Mouse (Mus musculus) kidney, postnatal 4 days (tissue): ENCODE data around the gene Gm20388.

ENCODE experiments used
- DNase-seq, 2 experiments: peaks; one replicate each; pipeline ENCODE4 v3.0.0; 2021; ENCODE audit warnings: mixed read lengths in 2 of 2

Gm20388 gene

GRCm38 (mm10) chr8:120234866-120235265 is 324.2 kb downstream of the Gm20388 start:
- DNase-seq, result no peak

DNA sequence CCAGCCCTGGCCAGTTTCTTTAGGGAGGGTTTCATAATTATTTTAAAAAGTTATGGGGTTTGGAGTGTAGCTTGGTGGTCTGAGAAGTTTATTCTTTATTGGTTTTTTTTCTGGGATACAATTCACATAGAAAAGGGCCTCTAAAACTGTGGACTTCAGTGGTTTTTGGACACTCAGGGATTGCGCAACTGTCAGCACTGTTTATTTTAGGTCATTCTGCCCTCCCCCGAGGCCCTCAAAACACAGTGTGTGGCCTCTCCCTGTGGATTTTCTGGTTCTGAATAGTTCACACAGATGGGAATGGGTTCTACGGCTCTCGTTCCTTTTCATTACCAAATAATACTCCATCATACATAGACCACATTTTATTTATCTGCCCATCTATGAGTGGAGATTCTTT is 332.6 kb downstream of the Gm20388 start:
- no peak for DNase-seq

- DNase-seq, result no peak
These were observed 333.3 kb downstream of the Gm20388 start for GRCm38 (mm10) chr8:120243916-120244451.

GRCm38 (mm10) chr8:120244553-120244952 is 333.9 kb downstream of the Gm20388 start:
- peak in 1 of 2 experiments; percentile 17 for DNase-seq

DNA sequence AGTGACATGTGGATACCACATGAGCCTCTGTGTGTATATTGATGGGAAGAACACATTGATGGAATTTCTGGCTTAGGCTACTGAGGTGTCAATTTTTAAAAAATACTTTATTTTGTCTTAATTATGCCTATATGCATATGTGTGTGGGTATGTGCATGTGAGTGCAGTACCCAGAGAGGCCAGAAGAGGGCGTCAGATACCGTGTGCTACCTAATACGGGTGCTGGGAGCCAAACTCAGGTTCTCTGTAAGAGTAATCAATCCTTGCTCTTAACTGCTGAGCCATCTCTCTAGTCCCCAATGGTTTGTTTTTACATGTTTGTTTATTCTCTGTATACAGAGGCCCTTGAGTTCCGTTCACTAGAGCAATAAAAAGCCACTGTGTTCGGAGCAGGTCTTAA is 337.0 kb downstream of the Gm20388 start:
- DNase-seq, result no peak

DNA sequence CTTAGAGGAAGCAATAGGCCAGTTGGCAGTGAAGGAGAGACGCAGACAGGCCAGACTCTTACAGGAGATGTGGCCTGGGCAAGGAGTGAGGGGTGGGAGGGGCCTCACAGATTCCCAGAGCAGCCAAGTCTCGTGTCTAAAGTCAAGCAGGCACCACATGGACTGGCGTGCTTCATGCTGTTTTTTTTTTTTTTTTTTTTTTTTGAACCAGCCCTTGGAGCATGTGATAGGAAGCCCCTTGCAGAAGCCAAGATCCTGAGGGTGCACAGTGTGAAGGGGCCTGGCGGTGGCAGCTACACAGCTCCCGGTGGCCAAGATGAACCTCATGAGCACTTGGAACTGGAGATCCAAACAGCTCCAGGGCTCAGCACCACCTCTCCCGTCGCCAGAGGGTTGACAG is 337.4 kb downstream of the Gm20388 start:
- no peak for DNase-seq

GRCm38 (mm10) chr8:120248451-120248850 is 337.8 kb downstream of the Gm20388 start:
- DNase-seq, result no peak

- no peak for DNase-seq
These were observed 339.2 kb downstream of the Gm20388 start for GRCm38 (mm10) chr8:120249800-120250336.

DNA sequence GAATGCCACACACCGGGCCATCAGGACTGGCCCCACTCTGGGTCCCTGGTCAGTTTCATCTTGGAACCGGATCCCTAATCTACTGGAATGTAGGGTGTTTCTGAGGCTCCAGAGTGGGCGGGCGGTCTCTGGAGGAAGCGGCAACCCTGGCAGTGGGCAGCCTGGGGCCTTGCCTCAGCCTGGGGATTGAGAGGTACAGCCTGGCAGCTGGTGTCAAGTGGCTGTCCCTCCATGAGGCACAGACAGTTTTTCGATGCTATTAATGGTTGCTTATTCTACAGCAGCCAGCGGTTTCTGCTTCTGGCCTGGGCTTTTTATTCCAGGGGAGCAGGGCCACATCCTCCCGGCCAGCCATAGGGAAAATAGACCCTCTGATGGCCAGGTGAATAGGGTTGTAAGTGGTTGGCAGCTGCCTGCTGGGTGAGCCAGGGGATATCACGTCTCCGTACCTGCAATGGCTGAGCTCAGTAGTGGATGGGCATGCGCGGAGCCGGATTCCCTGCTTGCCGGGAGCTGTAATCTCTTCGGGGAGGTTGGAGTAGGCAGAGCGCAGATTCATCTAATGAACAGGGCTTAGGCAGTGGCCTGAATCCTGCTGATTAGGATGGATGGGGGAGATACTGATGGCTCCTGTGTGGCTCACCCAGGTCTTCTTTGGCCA is 340.2 kb downstream of the Gm20388 start:
- DNase-seq, result peak in 1 of 2 experiments; percentile 16

DNA sequence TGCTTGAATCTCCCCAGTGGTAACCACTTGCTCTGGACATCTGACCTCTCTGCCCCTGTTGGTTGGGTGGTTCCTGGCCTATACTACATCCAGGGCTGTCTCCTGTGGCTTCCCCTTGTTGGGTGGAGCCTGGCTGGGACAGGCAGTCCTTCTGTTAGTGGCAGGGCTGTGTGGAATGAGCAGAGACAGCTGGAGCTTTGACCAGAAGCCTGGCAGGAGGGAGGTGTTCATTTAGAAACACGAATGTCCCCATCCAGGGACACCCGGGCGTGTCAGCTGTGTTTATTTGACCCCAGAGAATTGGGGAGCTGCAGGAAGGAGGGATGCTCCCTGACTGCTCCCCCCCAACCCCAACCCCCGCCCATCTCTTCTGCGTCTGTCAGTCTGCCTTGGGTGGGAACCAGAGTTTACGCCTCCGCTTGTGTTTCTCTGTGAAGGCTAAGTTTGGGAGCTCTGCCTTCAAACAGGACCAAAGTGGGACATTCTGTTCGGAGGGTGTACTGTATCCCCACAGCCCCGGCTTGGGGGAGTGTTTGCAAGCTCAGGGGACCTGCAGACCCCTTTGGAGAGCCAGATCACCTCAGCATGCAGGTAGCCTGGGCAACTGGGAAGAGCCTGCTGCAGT is 340.9 kb downstream of the Gm20388 start:
- DNase-seq, result peak; percentile 42 to 54

- DNase-seq, result peak in 1 of 2 experiments; percentile 12
These were observed 343.0 kb downstream of the Gm20388 start for GRCm38 (mm10) chr8:120253626-120254025.

DNA sequence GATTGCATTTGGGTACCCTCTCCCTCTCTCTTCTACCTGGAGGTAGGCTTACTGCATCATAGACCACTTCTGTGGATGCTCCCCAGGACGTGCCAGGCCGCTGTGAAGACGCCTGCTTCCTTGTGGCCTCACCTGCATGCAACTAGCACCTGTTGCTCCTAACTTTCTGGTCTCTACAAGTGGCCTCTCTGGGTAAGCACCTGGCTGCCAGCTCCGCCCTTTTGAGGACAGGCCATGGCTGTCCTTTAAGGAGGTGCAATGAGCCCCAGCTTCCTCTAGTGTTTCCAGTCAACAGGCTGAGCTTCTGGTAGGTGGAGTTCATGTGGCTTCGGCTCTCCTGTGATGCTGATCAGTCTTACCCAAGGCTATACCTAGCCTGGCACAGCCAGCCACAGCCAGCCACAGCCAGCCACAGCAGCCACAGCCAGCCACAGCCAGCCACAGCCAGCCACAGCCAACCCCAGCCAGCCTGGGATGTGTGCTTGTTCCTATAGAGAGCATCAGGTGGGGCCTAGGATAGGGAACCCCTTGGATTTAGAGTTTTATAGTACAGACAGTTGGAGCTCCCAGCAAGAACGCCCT is 344.9 kb downstream of the Gm20388 start:
- DNase-seq, result no peak

DNA sequence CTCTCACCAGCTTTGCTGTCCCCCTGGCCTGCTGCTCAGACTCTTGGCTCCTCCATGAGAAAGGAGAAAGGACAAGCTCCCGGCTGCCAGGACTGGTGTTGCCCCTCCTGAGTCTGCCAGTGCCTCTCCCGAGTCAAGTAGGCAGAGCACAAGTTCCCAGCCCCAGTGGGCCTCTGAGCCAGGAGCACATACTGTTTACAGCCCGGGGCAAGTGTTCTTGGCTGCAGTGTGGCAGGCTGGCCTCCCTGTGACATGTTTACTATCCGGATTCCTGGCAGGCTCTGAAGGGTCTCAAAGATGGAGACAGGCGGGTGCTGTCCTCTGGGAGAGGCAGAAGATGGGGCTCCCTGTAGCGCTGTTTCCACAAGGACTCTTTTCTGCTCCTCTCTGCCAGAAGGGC is 346.3 kb downstream of the Gm20388 start:
- DNase-seq, result peak in 1 of 2 experiments; percentile 27

DNA sequence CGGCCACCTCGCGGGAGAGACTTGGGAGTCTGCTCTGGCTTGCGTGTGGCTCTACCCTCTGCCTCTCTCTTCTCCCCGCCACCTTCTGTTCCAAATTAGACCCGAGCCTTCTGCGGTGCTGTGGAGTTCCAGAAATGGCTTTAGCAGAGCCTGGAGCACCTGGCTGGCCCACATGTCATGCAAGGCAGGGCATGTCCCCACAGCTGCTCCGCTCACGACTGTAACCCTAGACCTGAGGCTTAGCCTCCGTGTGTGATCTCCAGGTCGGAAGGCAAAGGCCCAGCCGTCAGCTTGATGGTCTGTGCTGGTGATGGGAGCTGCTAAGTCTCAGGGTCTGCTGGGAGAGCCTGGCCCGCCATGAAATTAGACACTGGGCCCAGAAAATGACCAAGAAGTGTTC is 348.6 kb downstream of the Gm20388 start:
- no peak for DNase-seq

DNA sequence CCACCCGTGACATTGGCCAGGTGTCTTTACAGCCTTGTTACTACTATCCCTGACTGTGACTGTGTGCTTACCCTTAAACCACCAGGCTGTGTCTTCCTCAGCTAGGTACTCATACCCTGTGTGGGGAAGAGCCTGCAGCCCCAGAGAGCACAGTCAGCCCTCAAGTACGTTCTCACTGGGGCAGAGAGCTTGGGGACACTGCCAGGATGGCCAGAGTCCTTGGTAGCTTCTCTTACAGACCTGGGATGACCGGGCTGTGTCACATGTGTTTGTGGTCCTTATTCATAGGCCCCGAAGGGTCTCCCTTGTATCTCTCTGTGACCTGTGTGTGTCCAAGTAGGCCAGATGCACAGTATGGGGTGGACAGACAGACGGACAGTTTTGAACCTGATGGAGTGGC is 350.0 kb downstream of the Gm20388 start:
- DNase-seq, result no peak

GRCm38 (mm10) chr8:120261338-120262120 is 350.9 kb downstream of the Gm20388 start:
- DNase-seq, result peak; percentile 66 to 74

GRCm38 (mm10) chr8:120263879-120264278 is 353.2 kb downstream of the Gm20388 start:
- DNase-seq, result no peak

GRCm38 (mm10) chr8:120264388-120264943 is 353.8 kb downstream of the Gm20388 start:
- no peak for DNase-seq

DNA sequence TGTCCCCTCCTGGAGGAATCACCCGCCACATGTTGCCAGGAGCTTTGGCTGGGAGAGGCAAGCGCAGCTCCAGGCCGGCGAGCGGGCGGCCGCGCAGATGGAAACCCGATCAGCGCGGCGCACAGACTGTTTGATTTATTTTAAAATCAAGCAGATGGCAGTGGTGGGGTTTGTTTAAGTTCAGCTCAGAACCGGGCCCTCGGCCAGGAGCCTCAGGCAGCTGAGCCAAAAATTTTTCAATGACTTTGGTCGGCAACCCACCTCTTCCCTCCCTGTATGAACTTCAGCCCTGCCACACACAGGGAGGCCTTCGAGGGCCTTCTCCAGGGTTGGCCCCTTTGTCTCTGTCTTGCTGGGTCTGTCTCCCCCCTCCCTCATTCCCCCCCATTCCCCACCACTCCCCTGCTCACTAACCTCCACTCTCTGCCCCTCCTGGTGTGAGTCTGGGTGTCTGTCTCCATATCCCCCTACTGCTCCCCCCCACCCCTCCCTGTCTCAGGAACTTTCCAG is 354.4 kb downstream of the Gm20388 start:
- peak; percentile 82 to 87 for DNase-seq

DNA sequence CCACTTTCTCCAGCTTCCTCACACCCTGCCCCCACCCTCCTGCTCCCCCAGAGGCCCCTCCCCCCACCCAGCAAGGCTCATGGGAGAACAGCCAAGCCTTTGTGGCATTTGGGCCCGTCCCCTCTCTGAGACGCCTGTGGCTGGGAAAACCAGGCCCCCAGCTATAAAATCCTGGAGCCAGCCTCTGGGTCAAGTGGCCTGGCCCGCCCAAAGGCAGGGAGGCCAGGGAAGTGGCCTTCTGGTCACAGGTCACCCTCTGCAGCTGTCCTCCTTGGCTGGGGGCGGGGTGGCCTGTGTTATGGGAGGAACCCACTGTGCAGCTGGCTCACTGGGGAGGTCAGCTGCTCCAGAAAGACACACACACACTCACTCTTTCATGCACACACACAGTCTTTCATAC is 354.8 kb downstream of the Gm20388 start:
- peak; percentile 89 to 92 for DNase-seq

DNA sequence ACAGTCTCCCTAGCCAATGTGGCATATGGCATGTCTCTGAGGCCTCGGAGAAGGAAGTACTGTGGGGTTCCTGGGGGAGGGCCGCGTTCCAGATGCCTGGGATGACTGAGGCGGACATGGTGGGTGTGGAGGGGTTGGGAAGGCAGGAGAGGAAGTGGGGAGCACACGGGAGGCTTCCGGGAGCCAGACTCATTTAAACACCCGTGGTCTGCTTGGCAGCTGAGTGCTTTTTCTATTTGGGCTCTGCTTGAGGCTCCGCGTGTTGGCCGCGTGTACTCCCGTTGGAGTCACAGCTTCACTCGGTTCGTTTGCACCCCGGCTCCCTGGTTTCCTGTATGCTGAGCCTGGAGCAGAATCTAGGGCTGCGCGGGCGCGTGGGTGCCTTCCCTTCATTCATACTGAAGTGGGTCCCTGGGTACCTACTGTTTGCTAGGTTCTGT is 357.9 kb downstream of the Gm20388 start:
- peak; percentile 29 to 57 for DNase-seq

DNA sequence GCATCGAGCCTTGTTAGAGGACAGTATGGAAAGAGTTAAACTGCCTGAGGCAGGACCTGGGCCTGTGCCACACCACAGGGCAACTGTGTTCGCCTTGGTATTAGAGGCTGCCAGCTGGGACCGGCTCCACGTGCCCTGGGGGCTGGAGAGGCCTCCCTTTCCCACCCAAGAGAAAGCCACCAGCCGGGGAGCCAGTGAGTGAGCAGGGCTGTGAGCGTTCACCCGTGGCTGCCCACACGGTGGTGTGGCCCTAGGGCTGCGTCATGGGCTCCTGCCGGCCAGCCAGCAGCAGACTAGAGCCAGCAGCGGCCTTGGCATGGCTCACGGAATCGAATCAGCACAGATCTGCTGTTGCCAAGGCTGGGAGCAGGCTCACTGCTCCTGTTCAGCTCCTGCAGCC is 359.8 kb downstream of the Gm20388 start:
- peak; percentile 36 to 59 for DNase-seq
